Mouse (Mus musculus) intestine, embryonic 14.5 days (tissue): ENCODE data around the gene Cgn. TPM values are rescaled to one million over a fixed set of nuclear protein-coding genes. Genes with fewer than 3 reads are reported as not detected.
A peak's percentile ranks its signal among the peaks of the same experiment; 100 is the strongest.
"Not testable (repeated sequence)": the region's sequence is repeated elsewhere in the genome, so short reads cannot be mapped to it uniquely, and the experiment has no call there.

Source experiments
- ATAC-seq: fragments of 200-750 bp; cut with Nextera tagmentation; replicated peaks from 2 replicates; pipeline ENCODE4 v1.8.0; 2017; ENCODE audit warnings: low read depth, moderate number of reproducible peaks, moderate TSS enrichment, moderate library complexity; ENCODE audit not compliant: low FRiP score, low TSS enrichment
- DNase-seq: peaks from one replicate; pipeline ENCODE4 v3.0.0-alpha.2; 2018; ENCODE audit warnings: low spot score
- H3K27ac ChIP-seq: fragments of 300-500 bp; sonication (generic); 2 replicates; pipeline ENCODE4 v1.5.1; 2014; ENCODE audit warnings: low read depth, mild to moderate bottlenecking, control low read depth
- H3K27me3 ChIP-seq: fragments of 300-500 bp; sonication (generic); replicated peaks from 2 replicates; pipeline ENCODE4 v1.6.1; 2014; ENCODE audit warnings: low read length, control low read depth; ENCODE audit not compliant: control insufficient read depth, insufficient read depth
- H3K36me3 ChIP-seq: fragments of 300-500 bp; sonication (generic); 2 replicates; pipeline ENCODE4 v1.6.1; 2014; ENCODE audit warnings: low read length, control low read depth; ENCODE audit not compliant: control insufficient read depth, insufficient read depth
- H3K4me1 ChIP-seq: fragments of 300-500 bp; sonication (generic); replicated peaks from 2 replicates; pipeline ENCODE4 v1.6.1; 2014; ENCODE audit warnings: low read length, control low read depth, mixed read lengths; ENCODE audit not compliant: control insufficient read depth, insufficient read depth
- H3K4me2 ChIP-seq: fragments of 300-500 bp; sonication (generic); 2 replicates; pipeline ENCODE4 v1.6.1; 2014; ENCODE audit warnings: low read length
- H3K4me3 ChIP-seq: fragments of 300-500 bp; sonication (generic); 2 replicates; pipeline ENCODE4 v1.5.1; 2014; ENCODE audit warnings: low read depth, low read length, control low read depth, mixed read lengths
- H3K9ac ChIP-seq: fragments of 300-500 bp; sonication (generic); 2 replicates; pipeline ENCODE4 v1.6.1; 2014; ENCODE audit warnings: mild to moderate bottlenecking, low read length
- H3K9me3 ChIP-seq: fragments of 300-500 bp; sonication (generic); 2 replicates; pipeline ENCODE4 v1.6.1; 2016; ENCODE audit warnings: low read length, control low read depth; ENCODE audit not compliant: control insufficient read depth
- WGBS: fragments of 180-500 bp; shearing (Covaris S2); extraction: QIAGEN DNeasy Blood & Tissue Kit; methylation state at CpG from one replicate; pipeline ENCODE4 v1.1.7; 2014; 5-methylcytosine and 5-hydroxymethylcytosine counted together
- polyA plus RNA-seq: library from polyadenylated mRNA; unstranded; fragments of >200 nt; fragmentation: Nextera tagmentation; extraction: Ambion mirVana; gene quantifications from 2 replicates; pipeline ENCODE4 v1.2.1, GENCODE M21; 2014

Gene Cgn
- polyA plus RNA-seq, 1 experiment from 2014 or later: 41.9 TPM

- not testable (repeated sequence) for H3K9me3 ChIP-seq, H3K27me3 ChIP-seq, H3K4me2 ChIP-seq, H3K9ac ChIP-seq, DNase-seq, H3K4me1 ChIP-seq, ATAC-seq, H3K27ac ChIP-seq, H3K36me3 ChIP-seq, H3K4me3 ChIP-seq
- 80% methylated on average over 3 of the region's 3 CpGs for WGBS
Observed at GRCm38 (mm10) chr3:94713424-94713823, 72.9 kb downstream of the Cgn start.

GRCm38 (mm10) chr3:94710591-94710990 is 75.7 kb downstream of the Cgn start:
- H3K27ac ChIP-seq: not testable (repeated sequence)
- ATAC-seq: peak; percentile 84

More at GRCm38 (mm10) chr3:94710591-94710990, 75.7 kb downstream of the Cgn start:
- not testable (repeated sequence) for H3K4me1 ChIP-seq, H3K9me3 ChIP-seq, H3K36me3 ChIP-seq, H3K4me3 ChIP-seq, H3K4me2 ChIP-seq, DNase-seq, H3K9ac ChIP-seq, H3K27me3 ChIP-seq

Other genes starting within 250 kb of the Cgn start
- 28.6 and 33.8 TPM in 2 replicates for gene Snx27, start 203.8 kb downstream of the Cgn start, polyA plus RNA-seq
- not detected in 2 replicates for gene Gm10972, start 143.4 kb downstream of the Cgn start, polyA plus RNA-seq
- gene Tuft1, start 127.6 kb downstream of the Cgn start, polyA plus RNA-seq: 10.9 and 11.0 TPM in 2 replicates
- gene Selenbp2, start 92.9 kb downstream of the Cgn start, polyA plus RNA-seq: 2.0 and 2.5 TPM in 2 replicates
- gene Pogz, start 51.1 kb upstream of the Cgn start, polyA plus RNA-seq: 19.6 and 19.9 TPM in 2 replicates
- gene Psmb4, start 100.5 kb upstream of the Cgn start, polyA plus RNA-seq: 354 and 364 TPM in 2 replicates
- gene Selenbp1, start 146.6 kb upstream of the Cgn start, polyA plus RNA-seq: 74.2 and 74.5 TPM in 2 replicates
- 9.7 and 10.1 TPM in 2 replicates for gene Rfx5, start 167.6 kb upstream of the Cgn start, polyA plus RNA-seq
- 24.1 and 24.8 TPM in 2 replicates for gene Pi4kb, start 188.2 kb upstream of the Cgn start, polyA plus RNA-seq
- 23.9 and 27.8 TPM in 2 replicates for gene Zfp687, start 229.0 kb upstream of the Cgn start, polyA plus RNA-seq